Mouse (Mus musculus) fat pad, adult 2 months (tissue): ENCODE results near the gene Ackr3.

ENCODE experiments used
- DNase-seq: peaks from one replicate; pipeline ENCODE4 v3.0.0-alpha.2; 2011; ENCODE audit warnings: low read depth, low spot score; ENCODE audit errors: extremely low read depth

Ackr3 gene

DNA sequence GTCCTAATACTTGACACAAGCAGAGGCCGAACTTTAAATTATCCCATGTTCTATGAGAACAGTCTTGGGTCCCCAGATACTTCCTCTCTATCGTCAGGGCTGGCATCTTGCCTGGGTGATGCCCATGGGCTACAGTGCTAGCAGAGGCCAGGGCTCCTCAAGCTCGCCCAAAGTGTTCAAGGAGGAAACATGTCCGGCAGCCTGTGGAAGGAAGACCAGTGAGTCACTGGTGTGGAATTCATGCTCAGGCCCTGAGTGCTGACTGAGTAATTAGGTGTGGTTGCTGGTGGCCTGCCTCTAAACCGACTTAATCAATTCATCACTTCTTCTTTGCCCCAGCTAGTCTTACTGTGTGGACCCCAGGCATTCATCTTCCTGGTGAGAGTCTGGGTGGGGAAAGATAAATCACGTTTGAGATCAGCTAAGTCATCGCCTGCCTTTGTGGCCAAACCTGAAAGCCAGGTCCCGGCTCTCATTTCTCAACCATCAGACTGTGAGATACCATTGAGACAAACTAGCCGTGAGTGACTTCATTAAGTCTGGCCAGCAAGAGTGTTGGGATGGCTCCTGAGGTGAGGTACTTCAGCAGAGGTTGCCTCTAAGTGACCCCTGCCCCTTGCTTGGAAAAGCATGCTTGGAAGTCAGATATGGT lies 21.9 kb downstream of the Ackr3 start:
- no peak for DNase-seq

DNA sequence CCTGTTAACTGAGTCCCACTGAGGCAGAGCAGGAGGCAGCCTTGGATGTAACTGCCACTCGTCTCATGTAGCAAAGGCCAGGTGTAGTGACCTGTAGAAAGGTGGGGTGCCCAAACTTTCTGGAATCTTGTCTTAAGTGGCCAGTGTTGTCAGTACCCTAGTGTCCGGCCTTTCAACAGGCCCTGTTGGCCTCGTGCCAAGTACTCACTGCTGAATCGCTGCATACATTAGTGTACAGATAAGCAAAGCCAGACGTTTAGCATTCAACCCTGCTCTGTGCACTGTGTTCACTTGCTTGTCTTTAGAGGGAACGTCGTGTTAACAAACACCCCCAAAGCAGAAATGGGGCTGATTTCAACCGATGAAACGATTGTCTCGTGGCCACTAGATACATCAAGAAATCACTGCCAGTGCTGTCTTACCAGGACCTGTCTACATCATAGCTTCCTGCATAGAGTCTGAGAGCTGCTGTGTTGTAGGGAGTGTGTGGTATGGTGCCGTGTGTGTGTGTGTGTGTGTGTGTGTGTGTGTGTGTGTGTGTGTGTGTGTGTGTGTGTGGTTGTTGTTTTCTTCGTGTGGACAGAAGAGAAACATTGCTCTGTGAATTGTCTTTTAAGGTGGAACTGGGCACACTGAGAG lies 24.0 kb downstream of the Ackr3 start:
- DNase-seq, result no peak

DNA sequence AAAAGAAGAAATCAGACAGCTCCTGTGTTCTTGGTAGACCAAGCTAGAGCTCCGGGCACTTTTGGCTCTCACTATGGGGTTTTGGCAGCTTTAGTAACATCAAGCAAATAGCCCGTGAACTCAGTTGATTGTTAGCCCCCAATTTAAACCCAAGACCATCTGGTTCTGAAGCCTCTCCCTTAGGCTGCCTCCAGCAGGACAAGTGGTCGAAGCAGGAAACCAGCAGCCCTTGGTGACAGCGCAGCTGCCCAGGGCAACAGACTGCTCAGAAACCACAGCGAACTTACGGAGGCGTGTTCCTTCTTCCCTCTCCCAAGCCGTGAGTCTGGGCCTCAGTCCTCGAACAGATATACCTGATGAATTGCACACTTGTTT lies 24.5 kb downstream of the Ackr3 start:
- no peak for DNase-seq

- DNase-seq, result no peak
Measured at GRCm38 (mm10) chr1:90230611-90231010, 26.8 kb downstream of the Ackr3 start.

DNA sequence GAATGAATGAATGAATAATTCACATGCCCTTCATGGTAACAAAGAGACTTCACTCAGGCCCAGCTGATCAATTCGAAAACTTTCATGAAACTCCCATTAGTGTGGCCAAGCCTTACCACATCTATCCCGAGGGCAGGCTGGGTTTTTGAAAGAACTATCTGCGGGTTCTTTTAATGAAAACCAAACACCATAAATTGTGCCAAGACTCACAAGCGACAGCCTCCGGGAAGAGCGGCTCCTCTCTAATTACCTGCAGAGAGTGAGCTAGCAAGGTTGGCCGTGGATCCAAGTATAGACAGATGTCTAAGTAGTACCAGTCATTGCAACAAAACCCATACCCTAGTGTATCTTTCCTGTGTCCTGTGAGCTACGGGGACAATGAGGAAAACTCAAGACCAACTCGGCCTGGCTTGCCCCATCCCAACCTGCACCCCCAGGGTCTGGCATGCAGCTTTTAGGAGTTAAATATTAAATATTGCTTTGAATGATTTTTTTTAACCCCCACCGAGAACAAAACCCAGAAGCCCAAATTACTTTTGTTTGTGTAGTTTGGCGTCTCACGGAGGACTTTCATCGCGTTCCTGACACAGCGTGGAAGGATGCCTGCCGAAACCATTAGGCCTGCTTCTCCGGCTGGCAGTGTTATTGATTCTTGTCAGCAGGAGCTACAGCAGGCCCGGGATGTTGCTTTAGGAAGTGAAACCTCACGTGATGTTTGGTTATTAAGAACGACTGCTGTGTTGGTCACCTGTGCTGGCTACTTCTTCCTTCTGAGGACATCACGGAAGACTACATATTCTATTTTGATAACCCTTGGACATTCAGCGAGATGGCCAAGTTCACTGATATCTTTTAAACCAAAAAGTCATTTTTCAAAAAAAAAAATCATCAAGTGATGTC lies 28.1 kb downstream of the Ackr3 start:
- peak; percentile 69 for DNase-seq

- no peak for DNase-seq
Measured at GRCm38 (mm10) chr1:90232491-90232885, 28.7 kb downstream of the Ackr3 start.

DNA sequence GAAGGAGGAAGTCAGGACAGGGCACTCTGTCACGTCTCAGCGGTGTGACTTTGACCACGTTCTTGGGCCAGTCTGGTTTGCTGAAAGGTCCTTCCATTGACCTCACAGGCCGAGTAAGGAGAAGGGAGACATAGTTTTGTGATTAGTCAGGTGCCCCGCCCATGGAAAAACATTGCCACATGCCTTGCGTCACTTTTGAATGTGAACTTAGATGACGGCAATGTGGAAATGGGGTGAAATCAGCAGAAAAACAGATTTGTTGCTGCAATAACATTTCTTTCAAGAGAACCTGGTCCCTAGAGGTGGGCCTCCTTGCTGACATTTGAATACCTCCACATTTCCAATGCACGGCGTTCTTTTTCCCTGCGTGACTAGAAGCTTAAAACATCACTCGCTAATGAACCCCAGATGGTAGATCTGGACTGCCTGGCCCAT lies 30.9 kb downstream of the Ackr3 start:
- DNase-seq, result no peak

DNA sequence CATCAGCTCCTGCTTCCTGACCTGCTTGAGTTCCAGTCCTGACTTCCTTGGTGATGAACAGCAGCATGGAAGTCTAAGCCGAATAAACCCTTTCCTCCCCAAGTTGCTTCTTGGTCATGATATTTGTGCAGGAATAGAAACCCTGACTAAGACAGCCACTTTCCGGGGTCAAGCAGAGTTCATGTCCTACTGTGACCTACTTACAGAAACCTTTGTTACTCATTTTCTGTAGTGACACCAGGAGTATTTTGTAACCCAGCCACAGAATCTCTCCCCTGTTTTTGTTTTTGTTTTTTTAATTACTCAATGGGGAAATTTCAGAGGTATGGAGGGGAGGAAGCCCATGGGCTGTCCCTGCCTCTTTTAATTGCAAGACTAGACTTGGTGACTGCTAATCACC lies 32.9 kb downstream of the Ackr3 start:
- no peak for DNase-seq

GRCm38 (mm10) chr1:90238095-90238888 lies 34.5 kb downstream of the Ackr3 start:
- peak; percentile 30 for DNase-seq

DNA sequence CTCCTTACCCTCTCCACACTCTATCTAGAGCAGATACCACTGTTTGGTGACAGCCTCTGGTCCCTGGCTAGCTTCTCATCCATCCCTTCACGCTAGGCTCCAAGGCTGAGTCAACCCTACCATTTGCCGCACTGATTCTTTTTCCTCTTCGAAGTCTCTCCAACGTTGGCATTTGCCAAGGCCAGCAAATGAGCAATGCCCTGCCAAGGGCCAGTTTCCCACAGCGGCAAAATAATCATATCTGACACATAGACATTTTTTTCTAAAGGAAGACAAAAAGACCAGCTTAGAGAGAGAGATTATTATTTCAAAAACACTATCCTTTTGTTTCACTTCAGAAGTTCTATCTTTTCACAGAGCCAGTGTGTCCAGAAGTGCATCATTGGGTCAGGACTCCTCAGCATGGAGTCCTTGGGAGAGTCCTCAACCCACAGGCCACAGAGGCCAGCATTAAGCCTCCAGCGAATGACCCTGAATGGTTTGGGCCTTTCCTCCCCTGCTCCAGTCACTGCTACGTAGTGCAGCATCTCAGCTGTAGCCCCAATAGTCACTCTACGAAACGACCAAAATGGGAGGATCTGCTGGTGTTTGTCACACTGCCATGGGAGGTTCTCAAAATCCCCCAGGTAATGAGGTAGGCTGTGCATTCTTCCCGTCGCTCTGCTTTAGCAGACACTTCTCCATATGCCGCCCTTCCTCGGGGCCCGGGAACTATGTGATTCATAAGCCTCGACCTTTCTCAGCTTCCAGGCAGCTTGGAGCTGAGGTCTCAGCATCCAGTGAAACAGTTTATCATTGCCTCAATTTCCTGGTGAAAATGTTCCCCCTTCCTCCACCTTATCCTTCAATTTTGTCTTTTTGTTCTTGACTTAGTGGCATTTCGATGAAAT lies 35.8 kb downstream of the Ackr3 start:
- DNase-seq, result no peak

DNA sequence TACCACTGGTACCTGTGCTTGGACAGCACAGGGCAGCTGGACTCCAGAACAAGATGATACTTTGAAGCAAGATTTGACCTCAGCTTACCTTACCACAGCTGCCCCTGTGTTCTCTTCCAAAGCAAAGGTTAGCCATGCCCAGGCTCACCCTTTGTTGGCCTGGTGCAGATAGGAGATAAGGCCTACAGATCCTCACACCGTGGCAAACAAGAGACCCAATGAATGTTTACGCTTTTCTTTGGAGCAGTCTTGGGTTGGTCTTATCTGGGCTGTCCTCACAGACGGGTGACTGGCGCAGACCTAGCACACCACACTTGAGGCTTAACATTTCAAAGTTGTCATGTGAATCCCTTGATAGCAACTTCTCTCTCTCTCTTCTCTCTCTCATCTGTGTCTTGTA lies 36.5 kb downstream of the Ackr3 start:
- no peak for DNase-seq

- no peak for DNase-seq
Measured at GRCm38 (mm10) chr1:90242444-90242989, 38.7 kb downstream of the Ackr3 start.

GRCm38 (mm10) chr1:90244537-90244936 lies 40.8 kb downstream of the Ackr3 start:
- no peak for DNase-seq

DNA sequence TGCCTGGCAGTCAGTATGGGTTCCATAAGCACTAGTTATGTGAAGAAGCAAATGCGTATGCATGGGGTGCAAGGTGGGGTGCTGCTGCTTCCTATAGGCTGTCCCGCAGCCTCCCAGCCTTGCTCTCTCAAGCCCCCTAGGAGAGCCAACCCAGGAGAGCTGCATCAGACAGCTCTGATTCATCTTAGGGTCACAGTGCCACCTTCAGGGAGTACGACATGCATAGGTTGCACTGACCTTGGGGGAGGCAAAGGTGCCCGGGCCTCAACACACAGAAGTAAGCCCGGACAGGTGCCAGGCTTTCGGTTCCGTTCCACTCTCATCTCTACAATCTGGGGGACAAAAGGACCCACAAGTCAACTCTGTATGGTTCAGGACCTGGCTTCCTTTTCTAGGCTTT lies 41.8 kb downstream of the Ackr3 start:
- no peak for DNase-seq

GRCm38 (mm10) chr1:90246035-90246434 lies 42.3 kb downstream of the Ackr3 start:
- no peak for DNase-seq

DNA sequence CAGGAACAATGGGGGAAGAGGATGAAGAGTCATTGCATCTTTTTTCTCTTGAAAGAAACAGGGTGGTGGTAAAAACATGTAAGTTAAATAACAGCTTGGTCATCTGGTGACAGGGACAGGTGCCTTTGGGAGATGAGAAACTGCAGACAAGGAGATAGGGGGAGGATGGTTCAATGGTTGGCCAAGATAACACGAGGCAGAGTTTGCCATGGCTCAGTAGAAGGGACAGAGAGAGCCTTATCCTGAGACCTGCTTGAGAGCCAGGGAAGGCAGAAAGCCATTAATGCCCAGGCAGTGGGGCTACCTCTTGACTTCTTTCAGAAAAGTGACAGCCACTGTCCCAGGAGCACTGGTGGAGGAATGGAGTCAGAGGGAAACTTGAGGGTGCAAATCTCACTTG lies 43.0 kb downstream of the Ackr3 start:
- no peak for DNase-seq

- DNase-seq, result no peak
Measured at GRCm38 (mm10) chr1:90247234-90247633, 43.5 kb downstream of the Ackr3 start.

GRCm38 (mm10) chr1:90247756-90248541 lies 44.2 kb downstream of the Ackr3 start:
- DNase-seq, result no peak
